8 mouse cellular contexts compared by ENCODE assay signal in the genomic region with DNA sequence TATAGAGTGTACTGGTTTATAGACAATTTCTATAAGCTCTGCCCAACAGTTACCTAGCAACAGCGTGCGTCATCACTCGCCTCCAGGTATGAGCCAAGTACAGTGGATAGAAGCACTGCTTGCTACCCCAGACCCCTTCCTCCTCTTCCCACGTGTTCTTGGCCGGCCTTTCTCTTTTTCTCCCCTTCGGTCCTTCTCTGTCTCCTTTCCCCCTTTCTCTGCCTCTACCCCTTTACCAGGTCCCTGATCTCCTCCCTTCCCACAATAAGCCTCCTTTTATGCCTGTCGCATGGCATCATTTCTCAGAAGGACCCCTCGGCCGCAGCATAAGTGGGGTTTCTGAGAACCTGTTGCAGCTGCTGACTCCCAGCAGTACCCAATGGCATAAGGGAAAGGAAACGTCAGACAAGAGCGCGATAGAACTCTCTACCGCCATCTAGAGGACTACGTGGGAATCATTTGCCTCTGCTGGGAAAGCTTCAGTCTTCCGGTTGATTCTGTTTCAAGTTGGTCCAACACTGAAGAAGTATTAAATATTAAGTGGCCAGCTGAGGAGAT. TPM values are rescaled to one million over a fixed set of nuclear protein-coding genes. Genes with fewer than 3 reads are reported as not detected.
A peak's percentile ranks its signal among the peaks of the same experiment; 100 is the strongest.
DNase-seq lines count a peak whose midpoint lies in the region; ATAC-seq lines count a peak whose summit lies in the region.

No protein-coding gene starts in this region.

- no peak overlapping the region for H3K4me3 ChIP-seq in intestine, embryonic 15.5 days (replicated peaks)

- intact Hi-C loops in left cerebral cortex, postnatal 25 days (cut with DNase I) = loop anchor here (1.0 kb wide), 1 partner anchor 42 kb away; no protein-coding TSS in a partner anchor

- peak; percentile 42; the same call in 1 of the 2 replicates for ATAC-seq in intestine, embryonic 15.5 days

- DNase-seq in urinary bladder, postnatal 36 days (ENCODE audit: low spot score in 2 of 2) = peak; percentile 42 to 63
- DNase-seq in urinary bladder, adult 18-20 months (ENCODE audit: low spot score in 2 of 2) = no peak
- DNase-seq in embryo, embryonic 10.5 days (ENCODE audit: low spot score) = peak; percentile 96
- peak; percentile 62 for DNase-seq in gastrocnemius, postnatal 10 days
- peak; percentile 79 to 85 for DNase-seq in left cerebral cortex, postnatal 25 days (ENCODE audit: low spot score in 2 of 2)
- DNase-seq in mesoderm, embryonic 11.5 days (ENCODE audit: low read depth, low spot score) = peak; percentile 91
- DNase-seq in right cerebral cortex, postnatal 4 days = peak; percentile 54

- no peaks in the 10 kb centered on the region for H3K27me3 ChIP-seq in intestine, embryonic 15.5 days (replicated peaks)

- H3K4me1 ChIP-seq in intestine, embryonic 15.5 days (replicated peaks) = peaks cover 32% of the 10 kb centered on the region

- 0 out of 2 replicates have a peak overlapping the region, but pooled peaks have one; percentile 37 for H3K27ac ChIP-seq in intestine, embryonic 15.5 days

- peak overlapping the region; percentile 48 for H3K4me2 ChIP-seq in intestine, embryonic 15.5 days (replicated peaks)

- no peaks in the 10 kb centered on the region for H3K36me3 ChIP-seq in intestine, embryonic 15.5 days

- H3K9me3 ChIP-seq in intestine, embryonic 15.5 days = no peaks in the 10 kb centered on the region

- 28% methylated on average over 15 of the region's 15 CpGs for WGBS in intestine, embryonic 15.5 days

- no peak overlapping the region for H3K9ac ChIP-seq in intestine, embryonic 15.5 days

RNA-seq across cellular contexts. Expression of a gene that starts 24.8 kb away (rescaled TPM):
- total RNA-seq in gastrocnemius, postnatal 10 days (2021) = 10 to 100 TPM; 16.1 to 18.7 TPM
- 0.43 and 0.54 TPM in 2 replicates for polyA plus RNA-seq in intestine, embryonic 15.5 days (2015; fragmentation: Nextera tagmentation; extraction: Ambion mirVana)
- not detected for total RNA-seq in left cerebral cortex, postnatal 25 days (2021)

RNA-seq across cellular contexts. Expression of a gene that starts 27.2 kb away (rescaled TPM):
- total RNA-seq in gastrocnemius, postnatal 10 days (2021) = 100 to 1,000 TPM in 1 of 2 experiments, 10 to 100 TPM in 1; 97.4 to 114 TPM
- 80.0 and 85.4 TPM in 2 replicates for polyA plus RNA-seq in intestine, embryonic 15.5 days (2015; fragmentation: Nextera tagmentation; extraction: Ambion mirVana)
- total RNA-seq in left cerebral cortex, postnatal 25 days (2021) = 10 to 100 TPM; 16.8 to 18.8 TPM

RNA-seq across cellular contexts. Expression of a gene that starts 32.5 kb away (rescaled TPM):
- under 1 TPM in 1 of 2 experiments, not detected in 1; 0.16 TPM for total RNA-seq in gastrocnemius, postnatal 10 days (2021)
- polyA plus RNA-seq in intestine, embryonic 15.5 days (2015; fragmentation: Nextera tagmentation; extraction: Ambion mirVana) = 0.34 and 0.40 TPM in 2 replicates
- total RNA-seq in left cerebral cortex, postnatal 25 days (2021) = under 1 TPM; 0.18 to 0.21 TPM

RNA-seq across cellular contexts. Expression of a gene that starts 53.6 kb away (rescaled TPM):
- total RNA-seq in gastrocnemius, postnatal 10 days (2021) = 100 to 1,000 TPM; 900 to 909 TPM
- polyA plus RNA-seq in intestine, embryonic 15.5 days (2015; fragmentation: Nextera tagmentation; extraction: Ambion mirVana) = 1,578 and 1,609 TPM in 2 replicates
- 1,000 to 10,000 TPM; 1,565 to 1,601 TPM for total RNA-seq in left cerebral cortex, postnatal 25 days (2021)

RNA-seq across cellular contexts. Expression of a gene that starts 59.5 kb away (rescaled TPM):
- total RNA-seq in gastrocnemius, postnatal 10 days (2021) = 10 to 100 TPM; 82.3 to 83.5 TPM
- polyA plus RNA-seq in intestine, embryonic 15.5 days (2015; fragmentation: Nextera tagmentation; extraction: Ambion mirVana) = 147 TPM in 2 replicates
- 10 to 100 TPM; 39.5 to 41.2 TPM for total RNA-seq in left cerebral cortex, postnatal 25 days (2021)

Comparison
In these comparisons a context has a peak if more than half of its experiments do, and no peak if none do; other contexts are left out.
1. DNase-seq: peak in urinary bladder, postnatal 36 days (2 of 2), embryo, embryonic 10.5 days (single experiment), gastrocnemius, postnatal 10 days (single experiment), left cerebral cortex, postnatal 25 days (2 of 2), mesoderm, embryonic 11.5 days (single experiment) and right cerebral cortex, postnatal 4 days (single experiment); none in urinary bladder, adult 18-20 months (0 of 2).
2. RNA of a gene that starts 24.8 kb away (total RNA-seq): 16.1 to 18.7 TPM in gastrocnemius, postnatal 10 days; not detected in left cerebral cortex, postnatal 25 days; every median in the first group is over 10 times any median in the second.
3. RNA of a gene that starts 27.2 kb away (total RNA-seq): 97.4 to 114 TPM in gastrocnemius, postnatal 10 days; 16.8 to 18.8 TPM in left cerebral cortex, postnatal 25 days; every median in the first group is over 4 times any median in the second.